26 mouse cellular contexts compared by ENCODE assay signal in the genomic region with DNA sequence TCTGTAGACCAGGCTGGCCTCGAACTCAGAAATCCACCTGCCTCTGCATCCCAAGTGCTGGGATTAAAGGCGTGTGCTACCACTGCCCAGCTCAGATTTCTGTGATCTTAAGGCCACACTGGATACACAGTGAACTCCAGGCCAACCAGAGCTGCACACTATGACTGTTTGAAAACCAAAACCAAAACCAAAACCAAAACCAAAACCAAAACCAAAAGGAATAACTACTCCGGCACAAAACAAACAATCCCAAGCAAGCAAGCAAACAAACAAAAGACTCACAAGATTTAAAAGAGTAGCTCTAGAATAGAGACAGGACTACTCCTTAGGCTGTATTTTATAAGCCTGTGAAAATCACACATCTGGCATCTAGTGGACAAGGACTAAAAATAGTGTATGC. TPM values are rescaled to one million over a fixed set of nuclear protein-coding genes. Genes with fewer than 3 reads are reported as not detected.
DNase-seq lines count a peak whose midpoint lies in the region; ATAC-seq and TF ChIP-seq lines count a peak whose summit lies in the region.
"Had no signal": no experiment of that assay in that cellular context is flagged by ENCODE, and none has a peak within 500 bp of the region (broad histone marks: within the 10 kb centered on the region; RNA-seq: fewer than 3 reads in every experiment).

No protein-coding gene starts in this region.

- 64% methylated on average over 3 of the region's 3 CpGs for WGBS in liver, adult 2 months
- WGBS in liver, postnatal 0 days (ENCODE audit: insufficient replicate concordance) = 86% methylated on average over 3 of the region's 3 CpGs

- no peaks in the 10 kb centered on the region for H3K36me3 ChIP-seq in liver, adult 2 months (ENCODE audit: control insufficient read depth, insufficient read depth, low read length)
- no peaks in the 10 kb centered on the region for H3K36me3 ChIP-seq in liver, postnatal 0 days (replicated peaks; ENCODE audit: insufficient read depth, low read length)
- H3K36me3 ChIP-seq: embryonic facial prominence, embryonic 13.5 days; heart, embryonic 10.5 days; hindbrain, embryonic 10.5 days; stomach, embryonic 15.5 days had no signal

- H3K9me3 ChIP-seq in liver, postnatal 0 days (ENCODE audit: low read length) = no peaks in the 10 kb centered on the region
- H3K9me3 ChIP-seq: embryonic facial prominence, embryonic 13.5 days; heart, embryonic 10.5 days; hindbrain, embryonic 10.5 days; stomach, embryonic 15.5 days had no signal

- no peak for TF ChIP-seq POLR2A in liver, adult 2 months (IDR thresholded peaks at IDR 0.05; ENCODE audit: extremely low read depth, insufficient read depth, low read length)

- no peak overlapping the region for H3K27ac ChIP-seq in liver, adult 2 months (replicated peaks; ENCODE audit: insufficient read depth, low read depth, low read length)
- H3K27ac ChIP-seq in liver, postnatal 0 days (ENCODE audit: low read depth) = no peak overlapping the region
- H3K27ac ChIP-seq in brown adipose tissue, adult 24 weeks (replicated peaks; ENCODE audit: low read depth, low read length) = peak overlapping the region; percentile 43; the same call in 1 of the 2 replicates
- H3K27ac ChIP-seq: embryonic facial prominence, embryonic 13.5 days; heart, embryonic 10.5 days; hindbrain, embryonic 10.5 days; stomach, embryonic 15.5 days had no signal

- H3K4me1 ChIP-seq in liver, adult 2 months (ENCODE audit: control insufficient read depth, insufficient read depth, low read length) = peaks cover 3% of the 10 kb centered on the region; the same call in 1 of the 2 replicates
- H3K4me1 ChIP-seq in liver, postnatal 0 days (ENCODE audit: insufficient read depth) = peaks cover 11% of the 10 kb centered on the region
- H3K4me1 ChIP-seq in brown adipose tissue, adult 24 weeks (ENCODE audit: control insufficient read depth, insufficient read depth, insufficient read length, low read length) = peaks cover 3% of the 10 kb centered on the region
- H3K4me1 ChIP-seq: embryonic facial prominence, embryonic 13.5 days; hindbrain, embryonic 10.5 days; stomach, embryonic 15.5 days had no signal

- H3K9ac ChIP-seq in liver, adult 2 months (ENCODE audit: low read depth, low read length) = no peak overlapping the region
- no peak overlapping the region for H3K9ac ChIP-seq in liver, postnatal 0 days (replicated peaks)
- H3K9ac ChIP-seq: embryonic facial prominence, embryonic 13.5 days; stomach, embryonic 15.5 days had no signal

- no peak for TF ChIP-seq EP300 in liver, postnatal 0 days (IDR thresholded peaks at IDR 0.05; ENCODE audit: low read depth)

- peaks cover 7% of the 10 kb centered on the region; the same call in 1 of the 2 replicates for H3K79me2 ChIP-seq in liver, adult 2 months (ENCODE audit: control insufficient read depth, insufficient read depth, low read length)

- intact Hi-C loops in left cerebral cortex, postnatal 36 days (cut with DNase I) = no loop called here

- H3K27me3 ChIP-seq in liver, adult 2 months (ENCODE audit: control insufficient read depth, insufficient read depth, low read length) = no peaks in the 10 kb centered on the region
- no peaks in the 10 kb centered on the region for H3K27me3 ChIP-seq in liver, postnatal 0 days (ENCODE audit: insufficient read depth, low read length)
- H3K27me3 ChIP-seq: embryonic facial prominence, embryonic 13.5 days; stomach, embryonic 15.5 days had no signal

- peak; percentile 37 for DNase-seq in liver, adult 2 months (ENCODE audit: extremely low read depth, low read depth, low spot score)
- DNase-seq in liver, postnatal 0 days = no peak
- peak; percentile 35 for DNase-seq in CD4-positive, CD25-positive, alpha-beta regulatory T cell, adult 2 months (ENCODE audit: low read depth, low spot score)
- peak; percentile 43 for DNase-seq in naive thymus-derived CD4-positive, alpha-beta T cell, adult 2 months (ENCODE audit: low read depth)
- DNase-seq in frontal cortex, postnatal 10 days (ENCODE audit: low spot score in 2 of 2) = no peak
- DNase-seq in left cerebral cortex, postnatal 36 days (ENCODE audit: low spot score in 2 of 2) = no peak
- DNase-seq: adrenal gland, adult 2 months; cerebellum, adult 9-11 months; gastrocnemius, postnatal 25 days; kidney, adult 9 months; lung, postnatal 10 days; midbrain, embryonic 14.5 days; thymus, adult 18-20 months had no signal

- ATAC-seq in liver, postnatal 0 days = no peak
- ATAC-seq: forebrain, embryonic 14.5 days had no signal

- no peak overlapping the region for H3K4me2 ChIP-seq in liver, postnatal 0 days (ENCODE audit: low read depth, low read length)
- H3K4me2 ChIP-seq: embryonic facial prominence, embryonic 13.5 days; stomach, embryonic 15.5 days had no signal

- H3K4me3 ChIP-seq in liver, adult 2 months (ENCODE audit: insufficient read depth, low read depth, low read length) = peak overlapping the region; percentile 35; the same call in 1 of the 2 replicates
- H3K4me3 ChIP-seq in liver, postnatal 0 days (ENCODE audit: low read depth, low read length) = no peak overlapping the region
- H3K4me3 ChIP-seq in brown adipose tissue, adult 24 weeks (ENCODE audit: insufficient read depth, low read depth, low read length) = peak overlapping the region; percentile 41
- H3K4me3 ChIP-seq: embryonic facial prominence, embryonic 13.5 days; heart, embryonic 10.5 days; hindbrain, embryonic 10.5 days; stomach, embryonic 15.5 days had no signal

- TF ChIP-seq CTCF in liver, adult 2 months (IDR thresholded peaks at IDR 0.05; ENCODE audit: low read depth, low read length) = no peak
- no peak for TF ChIP-seq CTCF in liver, postnatal 0 days (IDR thresholded peaks at IDR 0.05; ENCODE audit: low read depth)

RNA-seq across cellular contexts. Expression of a gene that starts 8.3 kb away (rescaled TPM):
- 9.3 and 12.1 TPM in 2 replicates for total RNA-seq in liver, adult 2 months (2014; rRNA removed)
- polyA plus RNA-seq in liver, adult 2 months (2012; rRNA removed) = 3.8 and 4.4 TPM in 2 replicates
- polyA plus RNA-seq in liver, postnatal 0 days (2015; fragmentation: Nextera tagmentation; extraction: Ambion mirVana) = 6.6 and 7.9 TPM in 2 replicates
- polyA plus RNA-seq in brown adipose tissue, adult 24 weeks (2012; ENCODE audit: insufficient read depth, insufficient read length, missing spikeins) = 11.4 and 11.8 TPM in 2 replicates
- total RNA-seq in left cerebral cortex, postnatal 36 days (2021) = 10 to 100 TPM; 49.5 to 52.4 TPM

RNA-seq across cellular contexts. Expression of a gene that starts 15.2 kb away (rescaled TPM):
- total RNA-seq in liver, adult 2 months (2014; rRNA removed) = 6.9 and 11.5 TPM in 2 replicates
- polyA plus RNA-seq in liver, adult 2 months (2012; rRNA removed) = 5.4 and 7.1 TPM in 2 replicates
- polyA plus RNA-seq in liver, postnatal 0 days (2015; fragmentation: Nextera tagmentation; extraction: Ambion mirVana) = 9.3 and 9.6 TPM in 2 replicates
- polyA plus RNA-seq in brown adipose tissue, adult 24 weeks (2012; ENCODE audit: insufficient read depth, insufficient read length, missing spikeins) = 6.0 and 6.6 TPM in 2 replicates
- 10 to 100 TPM; 13.2 to 13.3 TPM for total RNA-seq in left cerebral cortex, postnatal 36 days (2021)

RNA-seq across cellular contexts. Expression of a gene that starts 51.9 kb away (rescaled TPM):
- not detected in 2 replicates for total RNA-seq in liver, adult 2 months (2014; rRNA removed)
- not detected in 2 replicates for polyA plus RNA-seq in liver, adult 2 months (2012; rRNA removed)
- not detected in 2 replicates for polyA plus RNA-seq in liver, postnatal 0 days (2015; fragmentation: Nextera tagmentation; extraction: Ambion mirVana)
- polyA plus RNA-seq in brown adipose tissue, adult 24 weeks (2012; ENCODE audit: insufficient read depth, insufficient read length, missing spikeins) = not detected in 2 replicates
- total RNA-seq in left cerebral cortex, postnatal 36 days (2021) = under 1 TPM; 0.23 to 0.25 TPM
- total RNA-seq: adrenal gland, adult 2 months; gastrocnemius, postnatal 25 days; layer of hippocampus, postnatal 25 days; left cerebral cortex, postnatal 14 days; megakaryocyte progenitor cell, adult 5-6 weeks had no signal
- polyA plus RNA-seq: adrenal gland, adult 2 months; embryonic facial prominence, embryonic 13.5 days; forebrain, embryonic 14.5 days; heart, embryonic 10.5 days; heart, postnatal 0 days; hindbrain, embryonic 10.5 days; limb, embryonic 14.5 days; midbrain, embryonic 14.5 days; neural tube, embryonic 14.5 days; spleen, adult 2 months had no signal

Comparison
In these comparisons a context has a peak if more than half of its experiments do, and no peak if none do; other contexts are left out.
1. DNase-seq: peak in liver, adult 2 months (single experiment), CD4-positive, CD25-positive, alpha-beta regulatory T cell, adult 2 months (single experiment) and naive thymus-derived CD4-positive, alpha-beta T cell, adult 2 months (single experiment); none in liver, postnatal 0 days (single experiment), frontal cortex, postnatal 10 days (0 of 2) and left cerebral cortex, postnatal 36 days (0 of 2).